8 mouse cellular contexts compared by ENCODE assay signal in the genomic region with DNA sequence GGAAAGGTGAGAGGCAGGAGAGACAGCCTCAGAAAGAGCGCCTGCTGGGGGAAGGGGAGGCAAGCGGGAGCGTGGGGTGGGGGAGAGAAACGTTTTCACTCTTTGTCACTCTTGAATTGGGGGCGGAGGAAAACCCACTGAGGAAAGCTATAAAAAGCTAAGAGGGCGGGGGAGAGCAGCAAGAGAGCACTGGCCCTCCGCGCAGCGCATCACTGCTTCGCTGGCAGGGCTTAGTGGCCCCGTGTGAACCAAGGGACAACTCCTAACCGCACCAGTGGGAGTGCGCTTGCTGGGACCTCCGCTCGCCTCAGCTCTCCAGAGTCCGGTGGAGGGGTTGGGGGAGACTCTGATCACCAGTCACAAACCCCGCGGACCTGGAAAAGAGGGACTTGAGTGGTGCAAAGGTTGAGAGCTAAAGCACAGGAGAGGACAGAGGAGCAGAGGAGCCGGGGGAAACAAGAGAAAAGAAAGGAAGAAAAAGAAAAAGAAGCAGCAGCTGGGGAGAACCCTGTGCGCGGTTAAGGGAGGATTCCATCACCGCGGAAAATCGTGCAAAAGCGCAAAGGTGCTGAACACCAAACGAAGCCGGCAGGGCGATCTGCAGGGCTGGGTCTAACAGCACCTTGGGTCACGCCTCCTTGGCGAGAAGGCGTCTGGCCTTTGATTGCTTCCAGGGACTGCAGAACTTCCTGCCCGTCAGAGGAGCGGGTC. TPM values are rescaled to one million over a fixed set of nuclear protein-coding genes. Genes with fewer than 3 reads are reported as not detected.
DNase-seq lines count a peak whose midpoint lies in the region; ATAC-seq lines count a peak whose summit lies in the region.

Gene Dkk2 (plus strand): TSS at position 181 of the 711 bp plus-strand sequence.

- WGBS in embryonic facial prominence, embryonic 12.5 days = under 1% methylated on average over 33 of the region's 33 CpGs
- under 1% methylated on average over 33 of the region's 33 CpGs for WGBS in hindbrain, embryonic 15.5 days
- WGBS in liver, embryonic 12.5 days (ENCODE audit: insufficient replicate concordance) = under 1% methylated on average over 33 of the region's 33 CpGs

- DNase-seq in left cerebral cortex, postnatal 36 days (ENCODE audit: low spot score in 2 of 2) = peak; percentile 5 to 13
- no peak for DNase-seq in left cerebral cortex, postnatal 4 days
- DNase-seq in retina, embryonic 14.5 days (ENCODE audit: low spot score) = peak; percentile 62
- no peak for DNase-seq in spleen, adult 18-20 months
- no peak for DNase-seq in left cerebral cortex, adult 11 months (ENCODE audit: low spot score)

- H3K9ac ChIP-seq in embryonic facial prominence, embryonic 12.5 days = peak within 1 kb of the TSS; percentile 46
- H3K9ac ChIP-seq in hindbrain, embryonic 15.5 days = peak within 1 kb of the TSS; percentile 40
- H3K9ac ChIP-seq in liver, embryonic 12.5 days = no peak within 1 kb of the TSS

- H3K27me3 ChIP-seq in embryonic facial prominence, embryonic 12.5 days = 0 out of 2 replicates have a peak, but pooled peaks cover 8% of the 10 kb centered on the region
- H3K27me3 ChIP-seq in hindbrain, embryonic 15.5 days = peaks cover 26% of the 10 kb centered on the region
- H3K27me3 ChIP-seq in liver, embryonic 12.5 days (replicated peaks) = peaks cover 37% of the 10 kb centered on the region

- intact Hi-C loops in left cerebral cortex, postnatal 36 days (cut with DNase I) = loop anchor here (10.0 kb wide), 1 partner anchor 270 kb away; no protein-coding TSS in a partner anchor
- intact Hi-C loops in left cerebral cortex, postnatal 4 days (cut with DNase I) = loop anchor here (10.0 kb wide), 1 partner anchor 380 kb away; no protein-coding TSS in a partner anchor

- no peaks in the 10 kb centered on the region for H3K9me3 ChIP-seq in embryonic facial prominence, embryonic 12.5 days
- no peaks in the 10 kb centered on the region for H3K9me3 ChIP-seq in hindbrain, embryonic 15.5 days
- H3K9me3 ChIP-seq in liver, embryonic 12.5 days (replicated peaks) = no peaks in the 10 kb centered on the region

- ATAC-seq in embryonic facial prominence, embryonic 12.5 days (ENCODE audit: insufficient number of reproducible peaks, insufficient read depth, low FRiP score, low TSS enrichment) = peak; percentile 58
- ATAC-seq in hindbrain, embryonic 15.5 days (ENCODE audit: low FRiP score, low read depth) = no peak
- ATAC-seq in liver, embryonic 12.5 days = no peak

- H3K4me3 ChIP-seq in embryonic facial prominence, embryonic 12.5 days = peak within 1 kb of the TSS; percentile 46
- H3K4me3 ChIP-seq in hindbrain, embryonic 15.5 days = peak within 1 kb of the TSS; percentile 52
- peak within 1 kb of the TSS; percentile 36 for H3K4me3 ChIP-seq in liver, embryonic 12.5 days

- peak within 1 kb of the TSS; percentile 77 for H3K4me2 ChIP-seq in embryonic facial prominence, embryonic 12.5 days (replicated peaks)
- peak within 1 kb of the TSS; percentile 100 for H3K4me2 ChIP-seq in hindbrain, embryonic 15.5 days
- H3K4me2 ChIP-seq in liver, embryonic 12.5 days = peak within 1 kb of the TSS; percentile 58

- peaks cover 9% of the 10 kb centered on the region for H3K4me1 ChIP-seq in embryonic facial prominence, embryonic 12.5 days
- H3K4me1 ChIP-seq in hindbrain, embryonic 15.5 days (replicated peaks) = peaks cover 41% of the 10 kb centered on the region
- no peaks in the 10 kb centered on the region for H3K4me1 ChIP-seq in liver, embryonic 12.5 days

- no peaks in the 10 kb centered on the region for H3K36me3 ChIP-seq in embryonic facial prominence, embryonic 12.5 days
- no peaks in the 10 kb centered on the region for H3K36me3 ChIP-seq in hindbrain, embryonic 15.5 days
- no peaks in the 10 kb centered on the region for H3K36me3 ChIP-seq in liver, embryonic 12.5 days

- peak within 1 kb of the TSS; percentile 64 for H3K27ac ChIP-seq in embryonic facial prominence, embryonic 12.5 days
- H3K27ac ChIP-seq in hindbrain, embryonic 15.5 days (replicated peaks) = no peak within 1 kb of the TSS
- no peak within 1 kb of the TSS for H3K27ac ChIP-seq in liver, embryonic 12.5 days

RNA-seq across cellular contexts. Expression of gene Dkk2, which starts in this region (rescaled TPM):
- total RNA-seq in left cerebral cortex, postnatal 36 days (2021) = 1 to 10 TPM in 1 of 2 experiments, under 1 TPM in 1; 0.79 to 1.2 TPM
- 1 to 10 TPM; 1.6 to 2.1 TPM for total RNA-seq in left cerebral cortex, postnatal 4 days (2021)
- polyA plus RNA-seq in embryonic facial prominence, embryonic 12.5 days (2016; fragmentation: Nextera tagmentation; extraction: Ambion mirVana) = 28.4 and 36.0 TPM in 2 replicates
- polyA plus RNA-seq in hindbrain, embryonic 15.5 days (2015; fragmentation: Nextera tagmentation; extraction: Ambion mirVana) = 1.6 and 2.3 TPM in 2 replicates
- 0.75 and 0.93 TPM in 2 replicates for polyA plus RNA-seq in liver, embryonic 12.5 days (2016; fragmentation: Nextera tagmentation; extraction: Ambion mirVana)

Comparison
In these comparisons a context has a peak if more than half of its experiments do, and no peak if none do; other contexts are left out.
1. DNase-seq: peak in left cerebral cortex, postnatal 36 days (2 of 2) and retina, embryonic 14.5 days (single experiment); none in left cerebral cortex, postnatal 4 days (single experiment), spleen, adult 18-20 months (0 of 2) and left cerebral cortex, adult 11 months (single experiment).
2. Peak in every context shown above with its lines, with median percentiles within 50 percentile points of each other: H3K4me2 ChIP-seq and H3K4me3 ChIP-seq.